Mouse (Mus musculus) frontal cortex, postnatal 10 days (tissue): ENCODE measurements around the gene Efnb2.
A peak's percentile ranks its signal among the peaks of the same experiment; 100 is the strongest.

Experiments used
- DNase-seq, 2 experiments: peaks; one replicate each; pipeline ENCODE4 v3.0.0; 2022; ENCODE audit warnings: low spot score in 2 of 2, mixed read lengths in 1 of 2

Gene Efnb2

DNA sequence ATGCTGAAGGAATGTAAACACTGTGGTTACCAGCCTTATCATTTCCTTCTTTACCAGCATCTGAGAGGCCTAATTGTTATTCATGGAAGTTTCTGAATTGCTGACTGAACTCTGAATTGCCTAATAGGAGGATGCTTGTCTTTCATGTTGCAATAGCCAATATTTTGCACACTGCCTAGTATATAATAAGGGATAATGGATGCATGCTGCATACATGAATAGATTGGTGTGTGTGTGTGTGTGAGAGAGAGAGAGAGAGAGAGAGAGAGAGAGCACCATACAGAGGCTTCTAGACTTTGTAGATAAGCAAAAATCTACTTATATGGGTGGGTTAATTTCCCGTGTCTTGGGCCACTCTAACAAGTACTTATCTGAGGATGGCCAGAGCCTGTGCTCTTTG lies 47.2 kb downstream of the Efnb2 start:
- DNase-seq, result no peak

DNA sequence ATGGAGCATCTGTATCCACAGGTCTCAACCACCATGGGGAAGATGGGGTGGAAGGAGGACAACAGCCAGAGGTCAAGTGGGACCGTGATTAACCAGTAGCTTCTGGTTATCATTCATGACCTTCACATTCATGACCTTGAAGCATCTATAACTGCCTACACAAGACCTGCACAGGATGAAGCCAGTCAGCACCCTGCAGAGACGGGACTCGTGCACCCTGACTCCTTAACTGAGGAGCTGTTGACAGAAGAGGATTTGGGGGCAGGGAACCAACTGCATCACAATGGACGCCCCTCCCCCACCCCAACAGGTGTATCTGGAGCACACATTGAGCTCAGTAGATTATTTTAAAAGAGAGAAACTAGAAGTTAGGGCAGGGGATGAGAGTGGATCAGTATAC lies 49.1 kb downstream of the Efnb2 start:
- DNase-seq, result no peak

DNA sequence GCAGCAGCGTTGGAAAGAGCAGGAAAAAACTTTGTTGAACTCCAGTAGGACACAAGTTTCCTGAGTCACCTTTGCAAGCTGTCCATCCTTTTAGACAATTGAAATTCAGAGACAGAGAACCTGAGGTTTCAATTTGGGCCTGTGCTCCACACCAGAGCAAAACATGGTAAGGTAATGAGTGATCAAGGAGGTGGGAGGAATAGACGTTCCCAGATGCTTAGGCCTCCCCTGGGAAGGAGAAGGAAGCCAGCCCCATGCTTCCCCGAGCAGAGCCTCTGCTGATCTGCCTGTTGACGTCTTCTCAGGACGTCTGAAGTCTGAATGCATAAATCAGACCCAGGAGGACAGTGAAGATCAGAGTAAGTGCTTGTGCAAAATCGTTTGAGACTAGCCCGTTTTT lies 51.3 kb downstream of the Efnb2 start:
- DNase-seq, result no peak

DNA sequence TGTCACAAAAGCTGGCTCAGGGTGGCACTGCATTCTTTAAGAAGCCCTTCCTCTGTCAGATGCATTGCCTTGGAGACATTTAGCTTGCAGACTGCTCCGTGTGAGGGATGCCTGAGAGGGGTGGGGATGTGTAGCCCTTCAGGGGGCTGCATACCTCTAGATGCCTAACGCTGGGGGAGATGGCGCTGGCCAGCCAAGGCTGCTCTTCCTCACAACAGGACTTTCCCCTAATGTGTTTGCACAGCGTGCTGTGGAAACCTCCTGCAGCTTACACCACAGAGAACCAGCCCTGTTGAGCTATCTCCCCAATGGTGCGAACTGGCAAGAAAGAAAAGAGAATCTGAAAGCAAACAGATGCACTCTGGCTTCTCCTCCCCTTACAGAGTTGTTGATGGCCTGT lies 51.9 kb downstream of the Efnb2 start:
- no peak for DNase-seq

DNA sequence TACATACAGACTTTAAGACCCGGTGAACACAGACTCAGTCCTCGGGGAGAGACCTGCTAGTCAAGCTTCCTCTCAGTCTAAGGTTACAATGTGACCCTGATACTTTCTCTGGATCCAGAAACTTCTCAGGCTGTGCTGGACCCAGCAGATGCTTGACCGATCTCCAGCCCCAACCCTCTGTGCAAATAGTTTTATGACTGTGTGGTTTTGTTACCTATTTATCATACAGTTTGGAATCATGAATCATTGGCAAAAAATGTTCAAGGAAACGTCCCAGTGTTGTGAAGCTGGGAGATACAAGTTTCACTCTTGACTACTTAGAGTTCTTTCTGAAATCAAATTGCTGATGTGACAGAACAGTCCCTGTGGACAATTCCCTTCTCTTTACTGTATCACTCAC lies 55.4 kb downstream of the Efnb2 start:
- no peak for DNase-seq

DNA sequence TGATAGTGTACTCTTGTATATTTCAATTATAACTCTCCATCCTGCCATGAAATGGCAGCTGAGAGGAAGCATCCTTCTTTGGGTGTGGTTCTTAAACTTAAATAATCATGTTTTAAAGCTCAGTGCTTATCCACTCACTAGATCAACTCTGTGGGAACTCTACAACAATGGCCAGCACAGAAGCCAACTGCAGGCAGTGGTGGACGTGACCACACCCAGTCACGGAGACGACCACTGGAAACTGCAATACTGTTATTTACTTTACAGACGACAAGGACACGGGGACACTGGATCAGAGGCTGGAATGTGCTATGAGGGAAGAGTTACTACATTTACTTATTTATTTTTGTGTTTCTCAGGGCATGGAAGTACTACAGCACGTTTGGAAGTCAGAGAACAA lies 57.2 kb downstream of the Efnb2 start:
- no peak for DNase-seq

DNA sequence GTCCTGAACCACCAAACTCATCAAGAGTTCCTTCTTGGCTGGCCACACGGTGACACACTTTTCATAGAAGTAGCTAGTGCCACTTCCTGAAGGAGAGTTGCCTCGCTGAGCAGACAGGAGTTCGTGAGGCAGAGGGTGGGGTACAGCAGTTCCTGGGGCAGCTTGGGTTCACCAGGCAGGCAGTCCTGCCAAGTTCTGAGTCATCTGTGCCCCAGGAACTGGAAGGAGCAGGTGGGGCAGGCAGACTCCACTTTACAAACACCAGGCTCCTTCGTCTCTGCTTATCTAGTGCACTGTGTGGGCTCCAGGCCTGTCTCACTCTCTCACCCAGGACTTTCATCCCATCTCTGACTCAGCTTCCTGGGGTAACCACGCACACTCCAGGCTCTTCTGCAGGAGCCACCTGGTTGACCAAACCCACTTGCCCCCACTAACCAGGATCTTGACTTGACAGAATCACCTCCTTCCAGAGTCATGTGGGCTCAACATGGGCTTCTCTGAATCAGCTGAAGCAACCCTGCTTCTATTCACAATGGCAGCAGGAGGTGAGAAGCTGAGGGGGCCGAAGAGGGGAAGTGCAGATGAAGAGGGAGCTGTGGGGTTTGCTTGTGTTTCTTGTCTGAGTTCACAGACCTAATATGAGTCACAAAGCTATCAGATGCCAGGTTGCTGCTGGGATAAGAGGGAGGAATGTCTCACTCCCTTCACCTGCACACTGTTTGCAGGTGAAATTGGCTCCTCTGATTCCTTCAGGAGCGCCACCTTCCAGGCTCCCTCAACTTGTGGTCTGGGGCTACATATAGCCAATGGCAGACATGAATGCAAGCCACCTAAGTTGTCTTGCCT lies 58.2 kb downstream of the Efnb2 start:
- DNase-seq, result no peak

DNA sequence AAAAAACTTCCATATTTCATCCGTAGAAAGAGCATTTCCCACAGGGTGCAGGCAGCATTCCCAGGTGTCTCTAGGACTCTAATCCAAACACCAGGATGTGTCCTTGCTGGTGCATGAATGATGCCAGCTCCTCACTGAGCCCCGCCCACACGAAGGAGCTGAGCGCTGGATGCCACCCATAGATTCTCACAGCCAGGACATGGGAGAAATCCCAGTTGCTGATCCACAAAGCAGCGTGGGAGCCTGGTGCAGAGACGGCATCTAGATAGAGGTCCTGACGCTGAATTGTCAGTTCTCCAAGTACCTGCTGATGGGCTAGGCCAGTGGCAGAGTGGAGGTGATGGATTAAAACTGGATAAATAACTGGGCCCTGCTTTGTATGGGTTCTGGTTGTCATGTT lies 61.1 kb downstream of the Efnb2 start:
- DNase-seq, result no peak

DNA sequence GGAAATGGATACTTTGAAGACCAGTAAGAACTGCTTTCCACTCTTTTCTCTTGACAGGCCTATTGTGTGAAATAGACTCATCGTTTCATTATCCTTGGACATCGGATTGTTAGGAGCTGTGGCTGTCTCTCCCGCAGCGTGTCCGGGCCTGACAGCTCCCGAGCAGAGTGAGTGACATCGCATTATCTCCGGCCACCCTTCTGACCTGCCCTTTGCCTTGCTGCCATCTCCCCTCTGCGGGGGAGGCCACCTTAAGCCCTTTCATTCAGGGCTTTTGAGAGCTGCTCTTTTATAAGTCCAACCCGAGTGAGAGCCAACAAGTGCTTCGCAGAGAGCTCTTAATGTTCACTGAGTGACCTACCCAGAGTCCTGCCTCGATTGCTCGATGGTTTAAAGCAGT lies 63.6 kb downstream of the Efnb2 start:
- DNase-seq, result no peak

DNA sequence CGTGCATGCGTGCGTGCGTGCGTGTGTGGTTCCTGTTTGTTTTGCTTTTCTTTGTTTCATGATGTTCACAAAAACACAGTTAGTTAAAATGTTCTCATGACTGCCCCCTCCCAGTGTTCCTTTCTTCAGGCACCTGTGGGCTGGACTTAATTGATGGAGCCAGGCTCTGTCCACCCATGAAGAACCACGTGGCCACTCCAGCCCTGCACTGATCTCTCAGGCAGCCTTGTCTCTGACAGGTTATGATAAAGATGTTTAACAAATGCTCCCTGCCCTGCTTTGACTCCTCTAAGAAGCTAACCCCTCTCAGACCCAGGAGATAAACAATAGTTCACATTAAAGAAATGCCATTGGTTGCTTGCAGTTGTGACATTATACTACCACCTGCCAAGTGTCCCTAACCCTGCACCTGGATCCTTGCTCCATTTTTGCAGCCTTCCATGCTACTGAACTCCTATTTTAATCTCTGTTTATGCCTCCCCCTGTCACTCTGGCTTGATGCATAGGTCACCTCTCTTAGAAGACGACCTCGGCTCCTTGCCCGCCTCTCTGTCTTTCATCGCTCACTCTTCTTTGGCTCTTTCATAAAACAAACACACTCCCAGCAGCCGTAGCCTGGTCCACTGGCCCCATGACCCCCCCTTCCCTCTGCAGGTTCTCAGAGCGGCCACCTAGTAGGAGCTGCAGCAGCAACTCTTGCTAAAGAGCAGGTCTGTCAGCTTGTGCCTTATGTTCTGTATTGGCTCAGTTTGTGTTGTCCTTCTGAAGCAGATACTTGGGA lies 65.0 kb downstream of the Efnb2 start:
- no peak for DNase-seq

DNA sequence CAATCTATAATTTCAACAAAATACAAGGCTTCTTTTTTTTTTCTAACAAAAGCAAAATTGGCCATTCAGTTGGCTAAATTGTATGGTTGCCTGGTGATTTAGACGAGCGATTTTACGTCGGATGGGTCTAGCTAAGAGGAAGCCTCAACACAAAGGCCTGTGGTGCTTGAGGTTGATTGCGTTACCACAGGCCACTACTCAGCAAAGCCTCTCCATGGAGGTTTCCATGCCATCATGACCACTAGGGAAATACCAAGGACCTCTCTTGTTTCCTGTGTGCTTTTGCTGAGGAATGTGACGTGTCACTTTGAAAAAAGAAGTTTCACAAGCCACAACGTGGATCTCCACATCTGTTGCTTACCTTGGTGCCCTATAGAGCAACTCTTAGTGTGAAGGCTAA lies 67.2 kb downstream of the Efnb2 start:
- no peak for DNase-seq

DNA sequence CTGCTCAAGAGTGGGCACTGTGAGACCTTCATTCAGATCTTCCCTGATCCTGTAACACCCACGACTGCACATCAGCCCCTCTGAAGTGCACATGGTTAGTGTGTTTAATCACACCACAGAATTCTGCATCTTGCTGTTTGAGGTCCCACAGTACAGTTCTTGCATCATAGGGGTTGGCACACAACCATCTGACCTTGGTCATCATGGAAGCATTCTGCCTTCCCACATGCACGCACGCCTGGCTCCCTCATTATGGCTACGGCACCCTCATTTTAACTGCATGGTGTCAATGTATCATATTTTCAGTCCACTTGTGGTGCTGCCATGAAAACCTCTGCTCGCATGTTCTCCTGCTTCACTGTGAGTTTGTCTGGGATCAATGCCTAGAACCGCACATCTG lies 67.7 kb downstream of the Efnb2 start:
- DNase-seq, result no peak

DNA sequence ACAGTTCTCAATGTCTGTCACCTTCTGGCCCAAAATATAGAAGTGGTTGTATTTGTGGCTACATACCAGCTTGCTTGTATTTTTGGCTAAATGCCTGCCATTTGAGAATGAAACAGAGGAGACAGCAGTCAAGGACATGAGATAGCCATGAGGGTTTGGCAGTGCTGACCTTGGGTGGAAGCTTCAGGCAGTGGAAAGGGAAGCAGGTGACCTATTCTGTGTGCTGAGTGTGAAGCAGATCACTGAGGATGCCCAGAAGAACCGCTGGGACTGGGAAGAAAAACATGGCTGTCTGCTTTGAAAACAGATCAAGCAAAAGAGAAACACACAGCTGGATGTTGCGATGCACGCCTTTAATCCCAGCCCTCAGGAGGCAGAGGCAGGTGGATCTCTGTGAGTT lies 68.7 kb downstream of the Efnb2 start:
- DNase-seq, result no peak

DNA sequence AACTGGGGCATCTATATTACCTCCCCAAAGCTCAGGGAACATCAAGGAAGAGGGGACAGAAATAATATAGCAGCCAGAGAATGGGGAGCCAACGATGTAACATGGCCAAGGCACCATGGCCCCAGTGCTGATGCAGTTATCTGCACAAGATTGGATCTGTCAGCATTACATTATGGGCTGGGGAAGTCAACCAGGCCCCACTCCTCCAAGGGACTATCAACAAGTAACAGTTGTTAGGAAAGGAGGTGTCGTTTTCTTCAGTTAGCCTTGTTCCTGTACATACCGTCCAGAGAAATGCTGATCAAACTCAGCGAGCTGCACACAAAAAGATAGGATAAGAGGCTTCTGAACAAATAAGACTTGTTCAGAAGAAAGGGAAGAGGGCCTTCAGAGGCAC lies 77.1 kb downstream of the Efnb2 start:
- no peak for DNase-seq

DNA sequence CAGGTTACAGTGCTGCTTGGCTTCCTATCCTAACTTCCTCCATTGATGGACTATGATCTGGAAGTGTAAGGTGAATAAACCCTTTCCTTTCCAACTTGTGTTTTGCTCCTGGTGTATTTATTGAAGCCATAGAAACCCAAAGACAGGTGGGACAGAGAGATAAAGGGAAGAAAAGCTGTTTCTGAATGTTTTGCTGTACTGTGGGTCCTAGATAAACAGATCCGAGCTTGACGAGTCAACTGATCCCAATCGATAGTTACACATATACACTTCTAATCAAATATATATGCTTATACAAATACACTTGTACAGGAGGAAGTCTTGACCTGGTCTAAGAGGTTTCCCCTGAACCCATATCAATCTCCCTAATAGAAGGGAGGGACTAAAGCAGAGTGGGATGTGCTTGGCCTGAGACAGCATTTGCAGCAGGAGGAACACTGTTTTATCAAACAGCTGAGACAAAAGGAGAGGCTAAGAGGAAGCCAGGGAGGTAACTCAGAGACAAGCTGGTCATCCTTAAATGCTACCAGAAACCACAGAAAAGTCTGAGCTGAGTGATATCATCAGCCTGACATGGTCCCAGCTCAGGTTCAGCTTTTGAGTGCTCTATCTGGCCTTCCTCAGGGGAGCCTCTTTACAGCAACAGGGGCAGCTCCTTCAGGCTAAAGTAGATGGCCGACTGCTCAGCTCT lies 77.6 kb downstream of the Efnb2 start:
- no peak for DNase-seq

DNA sequence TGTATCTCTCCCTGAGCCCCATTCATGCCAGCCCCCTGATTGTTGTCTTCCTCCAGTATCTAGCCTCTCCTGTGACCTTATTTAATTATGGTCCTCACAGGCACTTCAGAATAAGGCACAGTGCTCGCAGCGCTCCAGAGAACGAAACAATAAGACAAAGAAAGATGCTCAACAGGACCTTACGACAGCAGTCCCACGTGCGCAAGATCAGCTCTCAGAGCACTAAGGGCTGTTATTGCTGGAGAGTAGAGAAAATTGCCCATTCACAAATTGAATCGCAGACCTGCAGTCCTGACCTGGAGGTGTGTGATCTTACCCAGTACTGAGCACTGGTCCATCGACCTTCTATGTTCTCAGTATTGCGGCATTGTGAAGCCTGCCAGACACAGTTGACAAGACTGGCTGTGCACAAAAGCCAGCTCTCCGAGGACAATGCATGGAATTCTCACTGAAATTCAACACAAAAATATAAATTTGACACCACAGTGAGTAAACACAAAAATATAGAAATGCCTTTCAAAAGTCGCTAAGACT lies 83.2 kb downstream of the Efnb2 start:
- DNase-seq, result no peak

DNA sequence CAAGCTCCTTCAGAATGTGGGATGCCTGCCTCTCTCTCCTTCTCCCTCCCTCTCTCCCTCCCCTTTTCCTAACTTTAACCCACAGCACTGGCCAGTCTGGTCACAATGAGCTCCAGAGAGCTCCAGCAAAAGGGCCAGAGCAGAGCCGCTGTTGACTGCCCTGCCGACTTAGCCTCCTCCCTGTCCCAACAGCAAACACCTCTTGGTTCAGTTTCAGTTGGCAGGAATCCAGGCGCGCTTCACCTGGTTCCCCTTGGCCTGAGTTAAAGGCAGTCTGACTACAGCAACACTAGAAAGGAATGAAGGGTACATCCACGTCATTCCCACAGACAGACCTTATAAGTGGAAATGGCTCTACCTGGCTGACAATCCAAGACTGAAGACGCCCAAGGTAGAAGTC lies 84.2 kb downstream of the Efnb2 start:
- no peak for DNase-seq

DNA sequence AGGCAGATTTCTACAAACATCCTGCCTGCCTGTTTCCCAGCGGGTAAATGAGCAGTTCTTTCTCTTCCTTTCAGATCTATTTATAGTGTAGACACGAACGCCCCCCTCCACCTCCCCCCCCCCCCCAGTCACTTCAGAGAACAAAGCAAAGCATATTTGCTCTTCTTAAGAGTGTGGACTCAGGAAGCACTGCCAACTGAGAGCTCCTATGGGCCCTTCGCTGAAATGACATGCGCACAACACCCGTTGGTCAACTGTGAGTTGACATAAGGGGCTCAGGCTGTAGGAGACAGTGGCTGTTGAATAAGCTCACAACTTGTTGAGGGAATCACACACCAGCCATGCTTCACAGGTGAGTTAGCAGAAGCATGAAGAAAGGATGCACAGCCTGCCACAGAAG lies 84.8 kb downstream of the Efnb2 start:
- DNase-seq, result no peak

DNA sequence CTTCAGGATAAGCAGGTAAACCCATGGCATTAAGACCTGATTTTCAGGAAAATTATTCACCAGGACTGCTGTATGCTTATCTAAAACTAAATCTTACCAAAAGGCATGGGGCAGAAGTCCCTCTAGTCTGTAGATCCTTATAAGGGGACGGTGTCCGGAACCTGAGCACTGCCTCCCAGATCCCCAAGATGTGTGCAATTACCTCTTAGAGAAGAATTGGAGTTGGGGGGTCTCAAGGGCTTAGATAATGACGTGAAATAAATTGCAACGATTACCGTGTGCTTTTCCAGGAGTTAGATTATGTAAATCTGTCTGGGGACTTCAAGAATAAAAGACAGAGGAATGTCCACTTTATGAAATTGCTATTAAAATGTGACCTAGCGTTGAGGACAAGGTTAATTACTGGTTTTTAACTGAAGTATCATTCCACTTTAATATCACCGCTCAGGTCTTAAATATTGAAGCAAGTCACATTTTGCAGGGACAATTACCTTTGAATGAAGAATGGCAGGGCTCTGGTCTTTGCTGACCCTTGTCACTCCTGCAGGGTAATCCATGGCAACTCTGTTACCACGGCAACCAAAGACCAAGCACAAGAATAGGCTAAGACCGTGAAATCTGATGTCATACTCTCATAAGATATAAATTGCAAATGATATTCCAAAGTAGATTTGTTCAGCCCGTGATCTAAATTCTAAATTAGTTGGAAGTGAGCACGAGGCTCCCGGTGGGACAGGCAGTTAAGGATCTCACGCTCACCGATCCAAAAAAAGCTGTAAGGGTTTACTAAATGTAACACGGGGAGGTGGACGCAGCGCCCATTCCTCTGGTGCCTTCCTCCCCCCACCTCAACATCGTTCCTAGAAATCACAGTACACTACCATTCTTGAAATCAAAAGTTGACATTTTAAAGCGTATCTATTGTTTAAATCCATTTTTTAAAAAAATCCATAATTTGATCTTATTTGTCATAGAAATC lies 86.2 kb downstream of the Efnb2 start:
- DNase-seq, result peak in 1 of 2 experiments; percentile 15

DNA sequence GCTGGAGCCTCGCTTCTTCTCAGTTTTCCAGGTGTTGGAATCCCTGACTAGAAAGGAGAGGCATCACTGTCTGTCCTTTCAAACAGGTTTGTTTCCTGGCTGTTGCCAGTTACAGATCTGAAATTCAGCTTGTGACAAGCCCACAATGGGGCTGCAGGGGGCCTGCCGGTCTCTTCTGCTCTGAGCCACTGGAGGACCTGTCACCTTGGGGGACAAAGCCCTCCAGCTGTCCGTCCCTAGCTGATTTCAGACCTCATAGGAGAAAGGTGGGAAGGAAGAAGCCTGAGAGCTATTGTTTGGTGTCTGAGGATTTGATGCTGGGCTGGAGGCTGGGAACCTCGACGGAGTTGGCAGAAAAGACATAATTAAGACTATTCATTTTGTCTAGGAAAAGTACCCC lies 88.8 kb downstream of the Efnb2 start:
- DNase-seq, result no peak

DNA sequence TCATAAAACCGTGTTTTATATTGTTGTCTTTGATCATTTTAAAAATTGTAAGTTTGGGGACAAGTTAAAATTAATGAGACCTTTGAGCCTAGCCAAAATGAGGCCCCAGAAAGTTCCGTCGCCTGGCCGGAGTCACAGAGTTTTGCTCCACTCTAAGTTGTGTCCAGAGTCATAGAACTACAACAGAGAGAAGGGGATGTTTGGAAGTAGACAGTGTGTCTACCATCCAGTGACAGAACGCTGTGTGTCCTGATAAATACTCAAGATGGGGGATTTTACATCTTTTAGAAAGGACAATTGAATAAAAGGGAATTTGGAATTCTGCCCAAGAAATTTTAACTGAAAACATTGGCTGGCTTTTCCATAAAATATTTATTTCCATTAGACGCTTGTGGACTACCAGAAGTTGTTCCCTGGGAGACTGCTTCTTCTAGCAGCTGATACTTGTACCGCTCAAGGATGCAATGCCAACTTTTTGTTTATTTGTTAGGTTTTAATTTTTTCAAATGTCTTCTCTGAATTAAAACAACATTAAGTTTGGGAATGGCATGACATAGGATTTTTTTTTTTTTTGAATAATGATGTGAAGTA lies 89.3 kb downstream of the Efnb2 start:
- no peak for DNase-seq
